In the genomic region with DNA sequence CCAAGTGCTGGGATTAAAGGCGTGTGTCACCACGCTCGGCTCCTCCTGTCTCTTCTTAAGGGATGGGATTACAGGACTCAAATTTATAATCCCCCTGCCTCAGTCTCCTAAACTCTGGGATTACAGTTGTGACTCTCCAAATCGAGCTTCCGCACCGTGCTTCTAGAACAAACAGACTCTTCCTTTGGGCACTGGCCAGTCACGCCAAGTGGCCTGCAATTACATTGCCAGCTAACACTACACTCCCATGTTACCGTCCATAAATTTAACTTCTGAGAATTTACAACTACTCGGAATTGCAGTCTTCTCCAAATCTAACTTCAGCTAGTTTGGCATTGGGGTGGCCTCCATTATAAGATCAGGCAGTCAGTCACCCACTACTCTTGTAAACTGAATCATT, we compare ENCODE assay signal across 9 mouse cellular contexts. TPM values are rescaled to one million over a fixed set of nuclear protein-coding genes. Genes with fewer than 3 reads are reported as not detected.
DNase-seq lines count a peak whose midpoint lies in the region; ATAC-seq and TF ChIP-seq lines count a peak whose summit lies in the region.
"Had no signal": no experiment of that assay in that cellular context is flagged by ENCODE, and none has a peak within 500 bp of the region (broad histone marks: within the 10 kb centered on the region; RNA-seq: fewer than 3 reads in every experiment).

No protein-coding gene starts in this region.

- H3K27ac ChIP-seq in heart, embryonic 14.5 days (replicated peaks in 1 of 2; ENCODE audit: control insufficient read depth in 1 of 2, insufficient read depth in 1 of 2, low read depth in 2 of 2, low read length in 2 of 2): peak overlapping the region in 1 of 2 experiments; percentile 100; a peak in 2 of 4 replicates
- H3K27ac ChIP-seq in bone marrow macrophage, adult 2 months (ENCODE audit: insufficient read depth, low read depth, low read length): no peak overlapping the region
- no peak overlapping the region for H3K27ac ChIP-seq in hindbrain, embryonic 14.5 days
- H3K27ac ChIP-seq in midbrain, embryonic 11.5 days (ENCODE audit: low read depth, low read length): no peak overlapping the region

- no peak for TF ChIP-seq CTCF in bone marrow macrophage, adult 2 months (IDR thresholded peaks at IDR 0.05; ENCODE audit: low read depth, low read length)

- intact Hi-C loops in heart, postnatal 14 days (cut with DNase I): loop anchor here (5.0 kb wide), 2 partner anchors 40 to 95 kb away; partner anchors contain the start of genes Rpl3 and Syngr1

- no peak for ATAC-seq in heart, embryonic 14.5 days (ENCODE audit: insufficient number of reproducible peaks, insufficient read depth, low FRiP score, low read depth)
- ATAC-seq in hindbrain, embryonic 14.5 days (ENCODE audit: low FRiP score): no peak
- no peak for ATAC-seq in midbrain, embryonic 11.5 days (ENCODE audit: low FRiP score)

- H3K36me3 ChIP-seq in heart, embryonic 14.5 days (ENCODE audit: control insufficient read depth, insufficient read depth, low read length): peaks cover 5% of the 10 kb centered on the region; the same call in 1 of the 2 replicates
- H3K36me3 ChIP-seq in hindbrain, embryonic 14.5 days (replicated peaks; ENCODE audit: control insufficient read depth, insufficient read depth): no peaks in the 10 kb centered on the region
- H3K36me3 ChIP-seq in midbrain, embryonic 11.5 days (ENCODE audit: control insufficient read depth, insufficient read depth, low read length): no peaks in the 10 kb centered on the region

- H3K4me1 ChIP-seq in heart, embryonic 14.5 days (ENCODE audit: control insufficient read depth in 2 of 2, insufficient read depth in 2 of 2, low read length in 2 of 2): peaks cover 12 to 29% of the 10 kb centered on the region in 2 experiments
- peaks cover 23% of the 10 kb centered on the region for H3K4me1 ChIP-seq in bone marrow macrophage, adult 2 months (ENCODE audit: control insufficient read depth, insufficient read depth, low read length)
- H3K4me1 ChIP-seq in hindbrain, embryonic 14.5 days (replicated peaks; ENCODE audit: control insufficient read depth, insufficient read depth, low read length): peaks cover 14% of the 10 kb centered on the region
- H3K4me1 ChIP-seq in midbrain, embryonic 11.5 days (ENCODE audit: control insufficient read depth, insufficient read depth, low read length): peaks cover 13% of the 10 kb centered on the region

- H3K4me3 ChIP-seq in heart, embryonic 14.5 days (ENCODE audit: control insufficient read depth in 1 of 2, insufficient read depth in 1 of 2, low read depth in 1 of 2, low read length in 2 of 2): peak overlapping the region in 1 of 2 experiments; percentile 74; a peak in 3 of 4 replicates
- H3K4me3 ChIP-seq in bone marrow macrophage, adult 2 months (ENCODE audit: insufficient read depth, low read length): peak overlapping the region; percentile 42
- H3K4me3 ChIP-seq in hindbrain, embryonic 14.5 days (replicated peaks; ENCODE audit: low read length): peak overlapping the region; percentile 69; the same call in 1 of the 2 replicates
- H3K4me3 ChIP-seq in midbrain, embryonic 11.5 days (ENCODE audit: low read depth, low read length): peak overlapping the region; percentile 77

- peak overlapping the region; percentile 98 for H3K4me2 ChIP-seq in heart, embryonic 14.5 days (ENCODE audit: low read length)
- H3K4me2 ChIP-seq in hindbrain, embryonic 14.5 days (replicated peaks): peak overlapping the region; percentile 83
- peak overlapping the region; percentile 92; the same call in 1 of the 2 replicates for H3K4me2 ChIP-seq in midbrain, embryonic 11.5 days

- no peak for TF ChIP-seq POLR2A in bone marrow macrophage, adult 2 months (IDR thresholded peaks at IDR 0.05; ENCODE audit: borderline replicate concordance, low read depth, low read length)

- peak overlapping the region; percentile 95 for H3K9ac ChIP-seq in heart, embryonic 14.5 days (ENCODE audit: low read length)
- H3K9ac ChIP-seq in hindbrain, embryonic 14.5 days: no peak overlapping the region
- H3K9ac ChIP-seq in midbrain, embryonic 11.5 days (ENCODE audit: low read length): peak overlapping the region; percentile 96

- DNase-seq in heart, postnatal 14 days: no peak
- no peak for DNase-seq in hindbrain, embryonic 14.5 days (ENCODE audit: low spot score)
- peak; percentile 47 for DNase-seq in midbrain, embryonic 11.5 days (ENCODE audit: low spot score, missing footprints)
- DNase-seq in ovary, postnatal 36 days (ENCODE audit: low spot score): no peak
- DNase-seq in B cell, adult 2 months: no peak
- DNase-seq in spleen, adult 12 weeks (ENCODE audit: low spot score): no peak

- H3K9me3 ChIP-seq in heart, embryonic 14.5 days (ENCODE audit: control insufficient read depth, low read length): no peaks in the 10 kb centered on the region
- H3K9me3 ChIP-seq in hindbrain, embryonic 14.5 days (ENCODE audit: control insufficient read depth, low read length): no peaks in the 10 kb centered on the region
- no peaks in the 10 kb centered on the region for H3K9me3 ChIP-seq in midbrain, embryonic 11.5 days (ENCODE audit: control insufficient read depth, low read length)

- WGBS in heart, embryonic 14.5 days: 79% methylated on average over 9 of the region's 9 CpGs
- WGBS in hindbrain, embryonic 14.5 days: 85% methylated on average over 9 of the region's 9 CpGs
- WGBS in midbrain, embryonic 11.5 days: 83% methylated on average over 9 of the region's 9 CpGs

- no peaks in the 10 kb centered on the region for H3K27me3 ChIP-seq in heart, embryonic 14.5 days (ENCODE audit: control insufficient read depth, insufficient read depth, low read length)
- H3K27me3 ChIP-seq in hindbrain, embryonic 14.5 days (ENCODE audit: control insufficient read depth, insufficient read depth, low read length): no peaks in the 10 kb centered on the region
- H3K27me3 ChIP-seq in midbrain, embryonic 11.5 days (ENCODE audit: control insufficient read depth, insufficient read depth, low read length): no peaks in the 10 kb centered on the region
- H3K27me3 ChIP-seq: Patski had no signal

RNA-seq across cellular contexts. Expression of gene Tab1, which starts 0.5 kb away (rescaled TPM):
- 28.0 and 30.0 TPM in 2 replicates for polyA plus RNA-seq in heart, embryonic 14.5 days (2014; fragmentation: Nextera tagmentation; extraction: Ambion mirVana)
- total RNA-seq in heart, postnatal 14 days (2021): 10 to 100 TPM; 27.8 to 32.4 TPM
- 18.3 and 19.2 TPM in 2 replicates for polyA plus RNA-seq in bone marrow macrophage, adult 2 months (2012; ENCODE audit: insufficient read depth, insufficient read length, missing spikeins)
- polyA plus RNA-seq in hindbrain, embryonic 14.5 days (2014; fragmentation: Nextera tagmentation; extraction: Ambion mirVana): 32.2 and 36.1 TPM in 2 replicates
- 24.9 and 29.4 TPM in 2 replicates for polyA plus RNA-seq in midbrain, embryonic 11.5 days (2014; fragmentation: Nextera tagmentation; extraction: Ambion mirVana)

RNA-seq across cellular contexts. Expression of gene Rpl3, which starts 40.8 kb away (rescaled TPM):
- 763 and 822 TPM in 2 replicates for polyA plus RNA-seq in heart, embryonic 14.5 days (2014; fragmentation: Nextera tagmentation; extraction: Ambion mirVana)
- total RNA-seq in heart, postnatal 14 days (2021): 100 to 1,000 TPM; 278 to 293 TPM
- 928 and 957 TPM in 2 replicates for polyA plus RNA-seq in bone marrow macrophage, adult 2 months (2012; ENCODE audit: insufficient read depth, insufficient read length, missing spikeins)
- polyA plus RNA-seq in hindbrain, embryonic 14.5 days (2014; fragmentation: Nextera tagmentation; extraction: Ambion mirVana): 685 and 734 TPM in 2 replicates
- 1,032 and 1,053 TPM in 2 replicates for polyA plus RNA-seq in midbrain, embryonic 11.5 days (2014; fragmentation: Nextera tagmentation; extraction: Ambion mirVana)

RNA-seq across cellular contexts. Expression of gene Mgat3, which starts 41.1 kb away (rescaled TPM):
- polyA plus RNA-seq in heart, embryonic 14.5 days (2014; fragmentation: Nextera tagmentation; extraction: Ambion mirVana): 0.78 and 1.9 TPM in 2 replicates
- total RNA-seq in heart, postnatal 14 days (2021): 1 to 10 TPM; 1.6 to 2.0 TPM
- not detected in 2 replicates for polyA plus RNA-seq in bone marrow macrophage, adult 2 months (2012; ENCODE audit: insufficient read depth, insufficient read length, missing spikeins)
- polyA plus RNA-seq in hindbrain, embryonic 14.5 days (2014; fragmentation: Nextera tagmentation; extraction: Ambion mirVana): 22.3 and 24.5 TPM in 2 replicates
- 8.0 and 10.7 TPM in 2 replicates for polyA plus RNA-seq in midbrain, embryonic 11.5 days (2014; fragmentation: Nextera tagmentation; extraction: Ambion mirVana)

RNA-seq across cellular contexts. Expression of gene Syngr1, which starts 41.3 kb away (rescaled TPM):
- 40.7 and 44.5 TPM in 2 replicates for polyA plus RNA-seq in heart, embryonic 14.5 days (2014; fragmentation: Nextera tagmentation; extraction: Ambion mirVana)
- 10 to 100 TPM; 77.8 to 79.6 TPM for total RNA-seq in heart, postnatal 14 days (2021)
- 95.0 and 111 TPM in 2 replicates for polyA plus RNA-seq in bone marrow macrophage, adult 2 months (2012; ENCODE audit: insufficient read depth, insufficient read length, missing spikeins)
- 37.0 and 38.7 TPM in 2 replicates for polyA plus RNA-seq in hindbrain, embryonic 14.5 days (2014; fragmentation: Nextera tagmentation; extraction: Ambion mirVana)
- 6.2 and 7.4 TPM in 2 replicates for polyA plus RNA-seq in midbrain, embryonic 11.5 days (2014; fragmentation: Nextera tagmentation; extraction: Ambion mirVana)
